23 mouse cellular contexts compared by ENCODE assay signal in genomic region chr2:170148828-170149227, GRCm38 (mm10). TPM values are rescaled to one million over a fixed set of nuclear protein-coding genes. Genes with fewer than 3 reads are reported as not detected.
DNase-seq lines count a peak whose midpoint lies in the region; ATAC-seq and TF ChIP-seq lines count a peak whose summit lies in the region.
"Had no signal": no experiment of that assay in that cellular context is flagged by ENCODE, and none has a peak within 500 bp of the region (broad histone marks: within the 10 kb centered on the region; RNA-seq: fewer than 3 reads in every experiment).

No protein-coding gene starts in this region.

- H3K9me3 ChIP-seq in erythroblast, embryonic 14.5 days (ENCODE audit: control insufficient read depth, low read length) = no peaks in the 10 kb centered on the region
- H3K9me3 ChIP-seq in lung, embryonic 16.5 days (ENCODE audit: control insufficient read depth, low read length) = no peaks in the 10 kb centered on the region
- H3K9me3 ChIP-seq: embryonic facial prominence, embryonic 10.5 days; hindbrain, embryonic 13.5 days; kidney, embryonic 15.5 days; limb, embryonic 12.5 days; megakaryocyte, embryonic 14.5 days; midbrain, embryonic 15.5 days had no signal

- no peak for TF ChIP-seq POLR2A in lung, adult 2 months (IDR thresholded peaks at IDR 0.05; ENCODE audit: borderline replicate concordance, extremely low read depth, low read depth, low read length)

- H3K4me1 ChIP-seq in erythroblast, embryonic 14.5 days (ENCODE audit: control insufficient read depth) = peaks cover 84% of the 10 kb centered on the region
- peaks cover 21% of the 10 kb centered on the region for H3K4me1 ChIP-seq in lung, embryonic 16.5 days (replicated peaks; ENCODE audit: control insufficient read depth, insufficient read depth, low read length)
- peaks cover 15% of the 10 kb centered on the region for H3K4me1 ChIP-seq in lung, adult 2 months (ENCODE audit: control insufficient read depth, insufficient read depth, low read length)
- H3K4me1 ChIP-seq in brown adipose tissue, adult 24 weeks (ENCODE audit: control insufficient read depth, insufficient read depth, insufficient read length, low read length) = 0 out of 2 replicates have a peak, but pooled peaks cover 3% of the 10 kb centered on the region

- WGBS in lung, embryonic 16.5 days = 51% methylated on average over 7 of the region's 7 CpGs
- 57% methylated on average over 7 of the region's 7 CpGs for WGBS in lung, adult 2 months

- no peaks in the 10 kb centered on the region for H3K27me3 ChIP-seq in erythroblast, embryonic 14.5 days (ENCODE audit: control insufficient read depth)
- H3K27me3 ChIP-seq in lung, embryonic 16.5 days (ENCODE audit: control insufficient read depth, insufficient read depth, low read depth, low read length) = no peaks in the 10 kb centered on the region
- no peaks in the 10 kb centered on the region for H3K27me3 ChIP-seq in splenic B cell, adult 2 months (ENCODE audit: control insufficient read depth, insufficient read depth, low read length, poor library complexity, severe bottlenecking)
- H3K27me3 ChIP-seq: kidney, embryonic 15.5 days; limb, embryonic 12.5 days; megakaryocyte, embryonic 14.5 days; midbrain, embryonic 15.5 days; Patski had no signal

- H3K4me2 ChIP-seq in lung, embryonic 16.5 days (ENCODE audit: low read depth, low read length) = no peak overlapping the region
- H3K4me2 ChIP-seq: hindbrain, embryonic 13.5 days; kidney, embryonic 15.5 days; limb, embryonic 12.5 days; midbrain, embryonic 15.5 days had no signal

- no peak overlapping the region for H3K9ac ChIP-seq in lung, embryonic 16.5 days (ENCODE audit: low read length)
- H3K9ac ChIP-seq: forebrain, postnatal 0 days; hindbrain, embryonic 13.5 days; kidney, embryonic 15.5 days; limb, embryonic 12.5 days; midbrain, embryonic 15.5 days had no signal

- DNase-seq in lung, adult 2 months = no peak
- DNase-seq in splenic B cell, adult 2 months (ENCODE audit: low read depth, low spot score) = peak; percentile 49
- DNase-seq: adrenal gland, postnatal 36 days; cerebellum, postnatal 10 days; forebrain, postnatal 0 days; heart, adult 11 months; heart, postnatal 10 days; lung, postnatal 14 days; right cerebral cortex, adult 18-20 months; spleen, adult 18-20 months had no signal

- no peak for TF ChIP-seq CTCF in lung, adult 2 months (IDR thresholded peaks at IDR 0.05; ENCODE audit: insufficient read depth, low read length)

- no peak for ATAC-seq in erythroblast, adult 5-6 weeks (replicated peaks; ENCODE audit: low FRiP score, poor library complexity, severe bottlenecking)
- no peak for ATAC-seq in lung, embryonic 16.5 days (ENCODE audit: low read depth)
- ATAC-seq in monocyte, adult 5-6 weeks (replicated peaks; ENCODE audit: insufficient number of reproducible peaks, low FRiP score, low TSS enrichment, poor library complexity, severe bottlenecking) = no peak
- ATAC-seq in cerebellum, adult (ENCODE audit: insufficient number of reproducible peaks, low FRiP score, low TSS enrichment) = no peak
- ATAC-seq: forebrain, postnatal 0 days; midbrain, embryonic 15.5 days; Patski had no signal

- H3K36me3 ChIP-seq in erythroblast, embryonic 14.5 days (ENCODE audit: control insufficient read depth) = peaks cover 60% of the 10 kb centered on the region
- no peaks in the 10 kb centered on the region for H3K36me3 ChIP-seq in lung, embryonic 16.5 days (ENCODE audit: control insufficient read depth, insufficient read depth, low read length)
- H3K36me3 ChIP-seq in splenic B cell, adult 2 months (ENCODE audit: control insufficient read depth, insufficient read depth, low read length, poor library complexity, severe bottlenecking) = no peaks in the 10 kb centered on the region
- H3K36me3 ChIP-seq: embryonic facial prominence, embryonic 10.5 days; hindbrain, embryonic 13.5 days; kidney, embryonic 15.5 days; limb, embryonic 12.5 days; midbrain, embryonic 15.5 days had no signal

- 0 out of 2 replicates have a peak overlapping the region, but pooled peaks have one; percentile 91 for H3K27ac ChIP-seq in lung, embryonic 16.5 days (ENCODE audit: low read length)
- 0 out of 2 replicates have a peak overlapping the region, but pooled peaks have one; percentile 40 for H3K27ac ChIP-seq in brown adipose tissue, adult 24 weeks (replicated peaks; ENCODE audit: low read depth, low read length)
- H3K27ac ChIP-seq: embryonic facial prominence, embryonic 10.5 days; hindbrain, embryonic 13.5 days; kidney, embryonic 15.5 days; limb, embryonic 12.5 days; midbrain, embryonic 15.5 days had no signal

- peak overlapping the region; percentile 76 for H3K4me3 ChIP-seq in erythroblast, embryonic 14.5 days (replicated peaks)
- no peak overlapping the region for H3K4me3 ChIP-seq in lung, embryonic 16.5 days (ENCODE audit: low read length)
- no peak overlapping the region for H3K4me3 ChIP-seq in lung, adult 2 months (replicated peaks; ENCODE audit: extremely low read depth, low read depth, low read length)
- H3K4me3 ChIP-seq in brown adipose tissue, adult 24 weeks (ENCODE audit: insufficient read depth, low read depth, low read length) = no peak overlapping the region
- H3K4me3 ChIP-seq: embryonic facial prominence, embryonic 10.5 days; hindbrain, embryonic 13.5 days; kidney, embryonic 15.5 days; limb, embryonic 12.5 days; megakaryocyte, embryonic 14.5 days; midbrain, embryonic 15.5 days had no signal

RNA-seq across cellular contexts. Expression of gene Zfp217, which starts 0.9 kb away (rescaled TPM):
- 1.2 and 1.5 TPM in 2 replicates for polyA plus RNA-seq in erythroblast, embryonic 14.5 days (2012)
- total RNA-seq in erythroblast, adult 5-6 weeks (2015; ENCODE audit: low replicate concordance) = 75.7 and 92.6 TPM in 2 replicates
- total RNA-seq in erythroblast, adult 5-6 weeks (2017; ENCODE audit: low replicate concordance) = 169 and 180 TPM in 2 replicates
- polyA plus RNA-seq in lung, embryonic 16.5 days (2015; fragmentation: Nextera tagmentation; extraction: Ambion mirVana) = 5.2 and 6.1 TPM in 2 replicates
- polyA plus RNA-seq in lung, adult 2 months (2012; rRNA removed) = 13.7 and 19.8 TPM in 2 replicates
- polyA plus RNA-seq in brown adipose tissue, adult 24 weeks (2012; ENCODE audit: insufficient read depth, insufficient read length, missing spikeins) = 5.3 and 7.2 TPM in 2 replicates
- 28.3 to 57.4 TPM (median 42.9 TPM) in 3 replicates for total RNA-seq in monocyte, adult 5-6 weeks (2017)
